Comparison of ENCODE assay signal across 9 mouse cellular contexts in the genomic region with DNA sequence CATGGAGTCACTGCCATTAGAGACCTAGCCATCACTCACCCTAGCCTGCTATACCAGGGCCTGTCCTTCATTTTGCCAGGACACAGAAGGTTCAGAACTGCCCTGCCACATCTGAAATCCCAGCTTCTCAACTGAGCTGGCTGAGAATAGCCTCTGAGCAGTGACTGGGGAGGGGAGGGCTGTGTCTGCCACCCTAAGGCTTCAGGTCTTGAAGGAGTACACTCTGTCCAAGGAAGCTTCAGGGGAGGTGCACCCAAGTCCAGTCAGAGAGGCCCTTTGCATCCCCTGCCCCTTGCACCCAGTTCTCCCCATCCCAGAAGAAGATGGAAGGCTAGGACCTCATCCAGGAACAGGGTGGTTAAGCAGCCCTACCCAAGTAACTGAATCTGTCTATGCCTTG. TPM values are rescaled to one million over a fixed set of nuclear protein-coding genes. Genes with fewer than 3 reads are reported as not detected.
DNase-seq lines count a peak whose midpoint lies in the region; ATAC-seq lines count a peak whose summit lies in the region.
"Had no signal": no experiment of that assay in that cellular context is flagged by ENCODE, and none has a peak within 500 bp of the region (broad histone marks: within the 10 kb centered on the region; RNA-seq: fewer than 3 reads in every experiment).

No protein-coding gene starts in this region.

- no peaks in the 10 kb centered on the region for H3K27me3 ChIP-seq in heart, embryonic 12.5 days (replicated peaks)
- 0 out of 2 replicates have a peak, but pooled peaks cover 2% of the 10 kb centered on the region for H3K27me3 ChIP-seq in forebrain, embryonic 16.5 days (replicated peaks; ENCODE audit: control insufficient read depth, insufficient read depth, low read length)

- H3K9ac ChIP-seq in heart, embryonic 12.5 days = peak overlapping the region; percentile 91; the same call in 1 of the 2 replicates
- no peak overlapping the region for H3K9ac ChIP-seq in forebrain, embryonic 16.5 days (replicated peaks; ENCODE audit: low read depth, low read length)

- peak overlapping the region; percentile 93 for H3K4me3 ChIP-seq in heart, embryonic 12.5 days
- peak overlapping the region; percentile 95 for H3K4me3 ChIP-seq in brown adipose tissue, adult 24 weeks (ENCODE audit: insufficient read depth, low read depth, low read length)
- H3K4me3 ChIP-seq in forebrain, embryonic 16.5 days (replicated peaks; ENCODE audit: low read length) = peak overlapping the region; percentile 89

- H3K27ac ChIP-seq in heart, embryonic 12.5 days (ENCODE audit: poor library complexity, severe bottlenecking) = no peak overlapping the region
- peak overlapping the region; percentile 67; the same call in 1 of the 2 replicates for H3K27ac ChIP-seq in brown adipose tissue, adult 24 weeks (replicated peaks; ENCODE audit: low read depth, low read length)
- no peak overlapping the region for H3K27ac ChIP-seq in forebrain, embryonic 16.5 days (ENCODE audit: low read length)

- no peak for DNase-seq in heart, postnatal 25 days (ENCODE audit: low spot score)
- DNase-seq in liver (peak; percentile 1), adipocyte (ENCODE audit: low spot score) (no peak)
- no peak for DNase-seq in layer of hippocampus, postnatal 25 days (ENCODE audit: extremely low spot score in 1 of 2, low spot score in 1 of 2)

- H3K4me2 ChIP-seq in heart, embryonic 12.5 days = peak overlapping the region; percentile 79
- peak overlapping the region; percentile 92 for H3K4me2 ChIP-seq in forebrain, embryonic 16.5 days (ENCODE audit: low read length)

- no peaks in the 10 kb centered on the region for H3K9me3 ChIP-seq in heart, embryonic 12.5 days (replicated peaks)
- H3K9me3 ChIP-seq in forebrain, embryonic 16.5 days (ENCODE audit: control insufficient read depth, low read length) = no peaks in the 10 kb centered on the region
- H3K9me3 ChIP-seq: G1E had no signal

- no peak for ATAC-seq in heart, embryonic 12.5 days (ENCODE audit: insufficient number of reproducible peaks, low FRiP score)
- no peak for ATAC-seq in forebrain, embryonic 16.5 days
- no peak for ATAC-seq in activated CD4-positive, CD25-positive, alpha-beta regulatory T cell, adult 4 months

- H3K4me1 ChIP-seq in heart, embryonic 12.5 days (replicated peaks) = peaks cover 70% of the 10 kb centered on the region
- H3K4me1 ChIP-seq in brown adipose tissue, adult 24 weeks (ENCODE audit: control insufficient read depth, insufficient read depth, insufficient read length, low read length) = peaks cover 65% of the 10 kb centered on the region
- peaks cover 34% of the 10 kb centered on the region for H3K4me1 ChIP-seq in forebrain, embryonic 16.5 days (replicated peaks; ENCODE audit: control insufficient read depth, insufficient read depth, low read length)

- intact Hi-C loops in heart, postnatal 25 days (cut with DNase I) = no loop called here

- H3K36me3 ChIP-seq in heart, embryonic 12.5 days = peaks cover 14% of the 10 kb centered on the region; the same call in 1 of the 2 replicates
- no peaks in the 10 kb centered on the region for H3K36me3 ChIP-seq in forebrain, embryonic 16.5 days (ENCODE audit: control insufficient read depth, insufficient read depth)

RNA-seq across cellular contexts. Expression of gene Mxd4, which starts 1.7 kb away (rescaled TPM):
- 23.8 and 24.5 TPM in 2 replicates for polyA plus RNA-seq in heart, embryonic 12.5 days (2016; fragmentation: Nextera tagmentation; extraction: Ambion mirVana)
- 10 to 100 TPM; 72.6 to 89.1 TPM for total RNA-seq in heart, postnatal 25 days (2021)
- polyA plus RNA-seq in brown adipose tissue, adult 24 weeks (2012; ENCODE audit: insufficient read depth, insufficient read length, missing spikeins) = 69.9 and 70.6 TPM in 2 replicates
- 37.1 and 47.2 TPM in 2 replicates for polyA plus RNA-seq in forebrain, embryonic 16.5 days (2015; fragmentation: Nextera tagmentation; extraction: Ambion mirVana)
- polyA plus RNA-seq in activated CD4-positive, CD25-positive, alpha-beta regulatory T cell, adult 4 months (2017; shearing (Covaris generic)) = 100 to 1,000 TPM; 112 to 135 TPM
- total RNA-seq in layer of hippocampus, postnatal 25 days (2021) = 10 to 100 TPM; 84.6 to 93.3 TPM

RNA-seq across cellular contexts. Expression of gene Haus3, which starts 16.5 kb away (rescaled TPM):
- polyA plus RNA-seq in heart, embryonic 12.5 days (2016; fragmentation: Nextera tagmentation; extraction: Ambion mirVana) = 30.8 and 32.0 TPM in 2 replicates
- total RNA-seq in heart, postnatal 25 days (2021) = 1 to 10 TPM; 3.4 to 3.9 TPM
- 24.5 and 28.1 TPM in 2 replicates for polyA plus RNA-seq in brown adipose tissue, adult 24 weeks (2012; ENCODE audit: insufficient read depth, insufficient read length, missing spikeins)
- polyA plus RNA-seq in forebrain, embryonic 16.5 days (2015; fragmentation: Nextera tagmentation; extraction: Ambion mirVana) = 18.0 and 23.1 TPM in 2 replicates
- polyA plus RNA-seq in activated CD4-positive, CD25-positive, alpha-beta regulatory T cell, adult 4 months (2017; shearing (Covaris generic)) = 10 to 100 TPM; 76.9 to 90.0 TPM
- 1 to 10 TPM; 5.6 to 5.7 TPM for total RNA-seq in layer of hippocampus, postnatal 25 days (2021)

RNA-seq across cellular contexts. Expression of gene Poln, which starts 16.5 kb away (rescaled TPM):
- polyA plus RNA-seq in heart, embryonic 12.5 days (2016; fragmentation: Nextera tagmentation; extraction: Ambion mirVana) = 0.37 and 0.40 TPM in 2 replicates
- total RNA-seq in heart, postnatal 25 days (2021) = 1 to 10 TPM; 3.3 to 3.4 TPM
- 137 and 175 TPM in 2 replicates for polyA plus RNA-seq in brown adipose tissue, adult 24 weeks (2012; ENCODE audit: insufficient read depth, insufficient read length, missing spikeins)
- 0.37 and 0.73 TPM in 2 replicates for polyA plus RNA-seq in forebrain, embryonic 16.5 days (2015; fragmentation: Nextera tagmentation; extraction: Ambion mirVana)
- polyA plus RNA-seq in activated CD4-positive, CD25-positive, alpha-beta regulatory T cell, adult 4 months (2017; shearing (Covaris generic)) = under 1 TPM; 0.28 to 0.94 TPM
- 1 to 10 TPM in 1 of 2 experiments, under 1 TPM in 1; 0.63 to 1.0 TPM for total RNA-seq in layer of hippocampus, postnatal 25 days (2021)
- polyA plus RNA-seq: G1E had no signal

Comparison
In these comparisons a context has a peak if more than half of its experiments do, and no peak if none do; other contexts are left out.
1. RNA of gene Poln, which starts 16.5 kb away (polyA plus RNA-seq): 137 to 175 TPM in brown adipose tissue, adult 24 weeks; 0.28 to 0.94 TPM in activated CD4-positive, CD25-positive, alpha-beta regulatory T cell, adult 4 months, 0.37 to 0.73 TPM in forebrain, embryonic 16.5 days and 0.37 to 0.40 TPM in heart, embryonic 12.5 days; every median in the first group is over 10 times any median in the second.
2. Peak in every context shown above with its lines, with median percentiles within 50 percentile points of each other: H3K4me3 ChIP-seq.